Mouse (Mus musculus): ENCODE data around the gene Ahcyl1. TPM values are rescaled to one million over a fixed set of nuclear protein-coding genes. Genes with fewer than 3 reads are reported as not detected.
"Not testable (repeated sequence)": the region's sequence is repeated elsewhere in the genome, so short reads cannot be mapped to it uniquely, and the experiment has no call there.

Ahcyl1 gene
- polyA plus RNA-seq, 1 experiment from 2014 or later = 56.1 TPM

GRCm38 (mm10) chr3:107655491-107655890 lies 40.9 kb downstream of the Ahcyl1 start:
- Histone ChIP-seq H3K27ac (ENCODE audit: low read depth, low read length) (no peak overlapping the region), H3K36me3 (ENCODE audit: control insufficient read depth, insufficient read depth, low read length) (peaks cover 5% of the 10 kb centered on the region; the same call in 1 of the 2 replicates), H3K9me3 (replicated peaks; ENCODE audit: control insufficient read depth, low read length) (no peaks in the 10 kb centered on the region), H3K27me3 (ENCODE audit: control insufficient read depth, insufficient read depth, low read length) (no peaks in the 10 kb centered on the region), H3K4me1 (ENCODE audit: control insufficient read depth, insufficient read depth, low read length) (no peaks in the 10 kb centered on the region), H3K4me2 (no peak overlapping the region), H3K4me3 (ENCODE audit: low read depth, low read length) (no peak overlapping the region), H3K9ac (ENCODE audit: low read depth, low read length) (no peak overlapping the region)
- 75% methylated on average over 3 of the region's 3 CpGs for WGBS (ENCODE audit: insufficient replicate concordance)
- no peak for ATAC-seq (replicated peaks; ENCODE audit: insufficient number of reproducible peaks, low FRiP score, low TSS enrichment)

- no peak for ATAC-seq (replicated peaks; ENCODE audit: insufficient number of reproducible peaks, low FRiP score, low TSS enrichment)
- H3K27me3 ChIP-seq (ENCODE audit: control insufficient read depth, insufficient read depth, low read length) = no peaks in the 10 kb centered on the region
- H3K4me3 ChIP-seq (ENCODE audit: low read depth, low read length) = no peak overlapping the region
- H3K4me2 ChIP-seq = no peak overlapping the region
- WGBS (ENCODE audit: insufficient replicate concordance) = 80% methylated on average over 3 of the region's 3 CpGs
- H3K4me1 ChIP-seq (ENCODE audit: control insufficient read depth, insufficient read depth, low read length) = no peaks in the 10 kb centered on the region
- no peak overlapping the region for H3K27ac ChIP-seq (ENCODE audit: low read depth, low read length)
- no peak overlapping the region for H3K9ac ChIP-seq (ENCODE audit: low read depth, low read length)
- no peaks in the 10 kb centered on the region for H3K9me3 ChIP-seq (replicated peaks; ENCODE audit: control insufficient read depth, low read length)
- H3K36me3 ChIP-seq (ENCODE audit: control insufficient read depth, insufficient read depth, low read length) = 0 out of 2 replicates have a peak, but pooled peaks cover 2% of the 10 kb centered on the region
Measured at GRCm38 (mm10) chr3:107654861-107655260, 41.5 kb downstream of the Ahcyl1 start.

GRCm38 (mm10) chr3:107652968-107653367 lies 43.4 kb downstream of the Ahcyl1 start:
- Histone ChIP-seq H3K4me2 (no peak overlapping the region), H3K9me3 (replicated peaks; ENCODE audit: control insufficient read depth, low read length) (no peaks in the 10 kb centered on the region), H3K9ac (ENCODE audit: low read depth, low read length) (no peak overlapping the region), H3K36me3 (ENCODE audit: control insufficient read depth, insufficient read depth, low read length) (no peaks in the 10 kb centered on the region), H3K4me1 (ENCODE audit: control insufficient read depth, insufficient read depth, low read length) (no peaks in the 10 kb centered on the region), H3K4me3 (ENCODE audit: low read depth, low read length) (no peak overlapping the region), H3K27ac (ENCODE audit: low read depth, low read length) (no peak overlapping the region), H3K27me3 (ENCODE audit: control insufficient read depth, insufficient read depth, low read length) (no peaks in the 10 kb centered on the region)
- no peak for ATAC-seq (replicated peaks; ENCODE audit: insufficient number of reproducible peaks, low FRiP score, low TSS enrichment)
- 87% methylated on average over 3 of the region's 3 CpGs for WGBS (ENCODE audit: insufficient replicate concordance)

- not testable (repeated sequence) for H3K9me3 ChIP-seq (replicated peaks; ENCODE audit: control insufficient read depth, low read length); H3K27ac ChIP-seq (ENCODE audit: low read depth, low read length); H3K4me3 ChIP-seq (ENCODE audit: low read depth, low read length); H3K4me1 ChIP-seq (ENCODE audit: control insufficient read depth, insufficient read depth, low read length); H3K27me3 ChIP-seq (ENCODE audit: control insufficient read depth, insufficient read depth, low read length); ATAC-seq (replicated peaks; ENCODE audit: insufficient number of reproducible peaks, low FRiP score, low TSS enrichment); H3K4me2 ChIP-seq; H3K9ac ChIP-seq (ENCODE audit: low read depth, low read length); H3K36me3 ChIP-seq (ENCODE audit: control insufficient read depth, insufficient read depth, low read length)
- 67% methylated on average over 5 of the region's 5 CpGs for WGBS (ENCODE audit: insufficient replicate concordance)
Measured at GRCm38 (mm10) chr3:107650276-107650675, 46.1 kb downstream of the Ahcyl1 start.

- H3K4me2 ChIP-seq = no peak overlapping the region
- ATAC-seq (replicated peaks; ENCODE audit: insufficient number of reproducible peaks, low FRiP score, low TSS enrichment) = no peak
- H3K9me3 ChIP-seq (replicated peaks; ENCODE audit: control insufficient read depth, low read length) = no peaks in the 10 kb centered on the region
- no peak overlapping the region for H3K27ac ChIP-seq (ENCODE audit: low read depth, low read length)
- WGBS (ENCODE audit: insufficient replicate concordance) = 99% methylated on average over 3 of the region's 3 CpGs
- no peaks in the 10 kb centered on the region for H3K36me3 ChIP-seq (ENCODE audit: control insufficient read depth, insufficient read depth, low read length)
- H3K9ac ChIP-seq (ENCODE audit: low read depth, low read length) = no peak overlapping the region
- H3K27me3 ChIP-seq (ENCODE audit: control insufficient read depth, insufficient read depth, low read length) = no peaks in the 10 kb centered on the region
- H3K4me1 ChIP-seq (ENCODE audit: control insufficient read depth, insufficient read depth, low read length) = no peaks in the 10 kb centered on the region
- H3K4me3 ChIP-seq (ENCODE audit: low read depth, low read length) = no peak overlapping the region
Measured at GRCm38 (mm10) chr3:107646947-107647346, 49.4 kb downstream of the Ahcyl1 start.

GRCm38 (mm10) chr3:107637606-107638172 lies 58.7 kb downstream of the Ahcyl1 start:
- 60% methylated on average over 5 of the region's 5 CpGs for WGBS (ENCODE audit: insufficient replicate concordance)
- no peak for ATAC-seq (replicated peaks; ENCODE audit: insufficient number of reproducible peaks, low FRiP score, low TSS enrichment)

GRCm38 (mm10) chr3:107636236-107636635 lies 60.1 kb downstream of the Ahcyl1 start:
- Histone ChIP-seq H3K36me3 (ENCODE audit: control insufficient read depth, insufficient read depth, low read length) (no peaks in the 10 kb centered on the region), H3K27me3 (ENCODE audit: control insufficient read depth, insufficient read depth, low read length) (no peaks in the 10 kb centered on the region), H3K4me2 (no peak overlapping the region), H3K4me1 (ENCODE audit: control insufficient read depth, insufficient read depth, low read length) (peaks cover 6% of the 10 kb centered on the region; the same call in 1 of the 2 replicates), H3K27ac (ENCODE audit: low read depth, low read length) (no peak overlapping the region), H3K9me3 (replicated peaks; ENCODE audit: control insufficient read depth, low read length) (no peaks in the 10 kb centered on the region), H3K4me3 (ENCODE audit: low read depth, low read length) (no peak overlapping the region), H3K9ac (ENCODE audit: low read depth, low read length) (no peak overlapping the region)
- no peak for ATAC-seq (replicated peaks; ENCODE audit: insufficient number of reproducible peaks, low FRiP score, low TSS enrichment)
- 60% methylated on average over 3 of the region's 3 CpGs for WGBS (ENCODE audit: insufficient replicate concordance)

More at GRCm38 (mm10) chr3:107637606-107638172, 58.7 kb downstream of the Ahcyl1 start:
- H3K27me3 ChIP-seq (ENCODE audit: control insufficient read depth, insufficient read depth, low read length) = no peaks in the 10 kb centered on the region
- H3K4me1 ChIP-seq (ENCODE audit: control insufficient read depth, insufficient read depth, low read length) = peaks cover 6% of the 10 kb centered on the region; the same call in 1 of the 2 replicates
- H3K9ac ChIP-seq (ENCODE audit: low read depth, low read length) = no peak overlapping the region
- H3K4me2 ChIP-seq = no peak overlapping the region
- H3K36me3 ChIP-seq (ENCODE audit: control insufficient read depth, insufficient read depth, low read length) = no peaks in the 10 kb centered on the region
- H3K4me3 ChIP-seq (ENCODE audit: low read depth, low read length) = no peak overlapping the region
- H3K27ac ChIP-seq (ENCODE audit: low read depth, low read length) = no peak overlapping the region
- H3K9me3 ChIP-seq (replicated peaks; ENCODE audit: control insufficient read depth, low read length) = no peaks in the 10 kb centered on the region

- 40% methylated on average over 8 of the region's 8 CpGs for WGBS (ENCODE audit: insufficient replicate concordance)
- Histone ChIP-seq H3K4me1 (ENCODE audit: control insufficient read depth, insufficient read depth, low read length) (peaks cover 6% of the 10 kb centered on the region; the same call in 1 of the 2 replicates), H3K4me2 (no peak overlapping the region), H3K4me3 (ENCODE audit: low read depth, low read length) (no peak overlapping the region), H3K27ac (ENCODE audit: low read depth, low read length) (no peak overlapping the region), H3K9me3 (replicated peaks; ENCODE audit: control insufficient read depth, low read length) (no peaks in the 10 kb centered on the region), H3K9ac (ENCODE audit: low read depth, low read length) (no peak overlapping the region), H3K27me3 (ENCODE audit: control insufficient read depth, insufficient read depth, low read length) (no peaks in the 10 kb centered on the region), H3K36me3 (ENCODE audit: control insufficient read depth, insufficient read depth, low read length) (no peaks in the 10 kb centered on the region)
- no peak for ATAC-seq (replicated peaks; ENCODE audit: insufficient number of reproducible peaks, low FRiP score, low TSS enrichment)
Measured at GRCm38 (mm10) chr3:107635836-107636235, 60.5 kb downstream of the Ahcyl1 start.

GRCm38 (mm10) chr3:107633906-107634305 lies 62.5 kb downstream of the Ahcyl1 start:
- Histone ChIP-seq H3K4me2 (no peak overlapping the region), H3K9ac (ENCODE audit: low read depth, low read length) (no peak overlapping the region), H3K4me1 (ENCODE audit: control insufficient read depth, insufficient read depth, low read length) (peaks cover 10% of the 10 kb centered on the region; the same call in 1 of the 2 replicates), H3K36me3 (ENCODE audit: control insufficient read depth, insufficient read depth, low read length) (no peaks in the 10 kb centered on the region), H3K27me3 (ENCODE audit: control insufficient read depth, insufficient read depth, low read length) (no peaks in the 10 kb centered on the region), H3K9me3 (replicated peaks; ENCODE audit: control insufficient read depth, low read length) (no peaks in the 10 kb centered on the region), H3K27ac (ENCODE audit: low read depth, low read length) (no peak overlapping the region), H3K4me3 (ENCODE audit: low read depth, low read length) (no peak overlapping the region)
- WGBS (ENCODE audit: insufficient replicate concordance) = 88% methylated on average over 9 of the region's 9 CpGs
- ATAC-seq (replicated peaks; ENCODE audit: insufficient number of reproducible peaks, low FRiP score, low TSS enrichment) = no peak

Measured in heart, embryonic 11.5 days (tissue).